Mouse (Mus musculus): ENCODE measurements around the gene Ccdc36.

Ccdc36 gene

GRCm38 (mm10) chr9:108389220-108389619 lies 39.1 kb downstream of the Ccdc36 start:
- in situ Hi-C loops (cut with MboI; ENCODE audit: low pct_unique_long_range_greater_than_20kb in 1 of 2, low sequenced_read_pairs in 2 of 2, unreplicated experiment in 1 of 2) = no loop called here

DNA sequence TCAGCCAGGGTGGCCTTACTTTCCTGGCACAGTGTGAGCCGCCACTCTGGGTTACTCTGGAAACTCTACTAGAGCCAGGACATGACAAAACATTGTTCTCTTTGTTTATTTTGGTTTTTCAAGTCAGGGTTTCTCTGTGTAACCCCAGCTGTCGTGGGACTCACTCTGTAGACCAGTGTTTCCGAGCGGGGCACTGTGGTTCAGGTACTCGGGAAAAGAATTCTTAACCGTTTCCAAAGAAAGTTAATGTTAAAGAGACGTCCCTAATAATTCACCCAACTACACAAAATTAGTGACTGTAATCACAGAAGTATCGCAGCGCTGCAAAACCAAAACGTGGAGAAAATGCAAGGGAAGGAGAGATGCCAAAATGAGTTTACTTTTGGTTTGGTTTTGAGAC lies 39.7 kb downstream of the Ccdc36 start:
- in situ Hi-C loops (cut with MboI; ENCODE audit: low pct_unique_long_range_greater_than_20kb in 1 of 2, low sequenced_read_pairs in 2 of 2, unreplicated experiment in 1 of 2) = no loop called here

GRCm38 (mm10) chr9:108386816-108387215 lies 41.5 kb downstream of the Ccdc36 start:
- in situ Hi-C loops (cut with MboI; ENCODE audit: low pct_unique_long_range_greater_than_20kb in 1 of 2, low sequenced_read_pairs in 2 of 2, unreplicated experiment in 1 of 2) = no loop called here

DNA sequence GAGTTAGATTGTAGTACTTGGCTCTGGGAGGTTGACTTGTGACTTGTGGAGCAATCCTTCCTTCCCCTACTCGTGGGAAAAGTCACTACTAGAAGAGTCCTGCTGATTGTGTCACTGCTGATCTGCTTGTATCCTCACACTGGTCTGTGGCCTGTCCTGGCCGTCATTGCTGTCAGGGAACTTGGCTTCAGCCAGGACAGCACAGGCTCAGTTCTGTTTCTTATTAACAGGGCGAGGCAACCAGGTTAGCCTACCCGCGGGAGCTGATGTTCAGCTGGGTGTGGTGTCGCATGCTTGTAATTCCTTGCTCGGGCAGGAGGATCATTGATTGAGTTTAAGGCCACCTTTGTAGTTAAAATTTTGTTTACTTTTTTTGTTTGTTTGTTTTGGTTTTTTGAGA lies 43.3 kb downstream of the Ccdc36 start:
- in situ Hi-C loops (cut with MboI; ENCODE audit: low pct_unique_long_range_greater_than_20kb in 1 of 2, low sequenced_read_pairs in 2 of 2, unreplicated experiment in 1 of 2) = no loop called here

GRCm38 (mm10) chr9:108381382-108381781 lies 46.9 kb downstream of the Ccdc36 start:
- in situ Hi-C loops (cut with MboI; ENCODE audit: low pct_unique_long_range_greater_than_20kb in 1 of 2, low sequenced_read_pairs in 2 of 2, unreplicated experiment in 1 of 2) = no loop called here

GRCm38 (mm10) chr9:108379294-108379693 lies 49.0 kb downstream of the Ccdc36 start:
- in situ Hi-C loops (cut with MboI; ENCODE audit: low pct_unique_long_range_greater_than_20kb in 1 of 2, low sequenced_read_pairs in 2 of 2, unreplicated experiment in 1 of 2) = no loop called here

DNA sequence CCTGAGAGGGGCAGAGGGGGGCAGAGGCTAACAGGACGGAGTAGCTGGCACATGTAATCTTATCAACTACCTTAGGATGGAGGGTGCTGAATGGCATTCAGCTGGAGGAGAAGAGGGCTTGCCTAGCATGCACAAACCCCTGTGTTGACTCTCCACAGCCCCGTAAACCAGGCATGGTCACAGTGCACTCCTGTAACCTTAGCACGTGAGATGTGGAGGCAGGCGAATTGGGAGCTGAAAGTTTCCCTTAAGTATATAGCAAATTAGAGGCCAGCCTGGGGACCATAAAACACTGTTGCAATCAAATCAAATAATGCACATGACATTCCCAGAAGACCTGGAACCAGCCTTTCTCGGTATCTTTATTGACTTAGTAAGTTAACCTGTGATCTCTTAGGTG lies 49.5 kb downstream of the Ccdc36 start:
- in situ Hi-C loops (cut with MboI; ENCODE audit: low pct_unique_long_range_greater_than_20kb in 1 of 2, low sequenced_read_pairs in 2 of 2, unreplicated experiment in 1 of 2) = no loop called here

DNA sequence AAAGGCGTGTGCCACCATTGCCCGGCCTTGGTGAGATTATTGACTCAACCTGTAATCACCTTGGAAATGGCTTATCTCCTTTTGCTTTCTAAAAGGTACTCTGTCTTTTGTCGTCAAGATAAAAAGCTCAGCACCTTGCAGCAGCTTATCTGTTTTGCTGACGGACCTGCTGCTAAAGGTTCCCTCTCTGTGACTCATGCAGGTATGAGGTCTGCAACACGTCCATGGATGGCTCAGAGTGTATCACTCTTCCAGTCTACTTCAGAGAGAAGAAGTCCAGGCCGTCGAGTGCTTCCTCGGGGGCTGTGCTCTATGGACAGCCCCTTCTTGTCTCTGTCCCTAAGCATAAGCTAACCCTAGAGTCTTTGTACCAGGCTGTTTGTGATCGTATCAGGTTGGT lies 50.0 kb downstream of the Ccdc36 start:
- in situ Hi-C loops (cut with MboI; ENCODE audit: low pct_unique_long_range_greater_than_20kb in 1 of 2, low sequenced_read_pairs in 2 of 2, unreplicated experiment in 1 of 2) = no loop called here

All from mouse embryonic stem cell (cell line).